Mouse (Mus musculus) brain, embryonic 14.5 days (tissue): ENCODE measurements around the gene Ifitm7.

Source experiments
- CTCF ChIP-seq: fragments of 200-500 bp; IDR thresholded peaks from 2 replicates; pipeline ENCODE4 v1.5.1; 2012; ENCODE audit warnings: inconsistent platforms, mild to moderate bottlenecking, moderate library complexity, borderline replicate concordance; ENCODE audit not compliant: insufficient read depth, insufficient read length; ENCODE audit errors: extremely low read depth
- POLR2A ChIP-seq: fragments of 200-500 bp; IDR thresholded peaks from 2 replicates; pipeline ENCODE4 v1.6.1; 2012; ENCODE audit warnings: mild to moderate bottlenecking, inconsistent platforms, borderline replicate concordance; ENCODE audit not compliant: poor library complexity, insufficient read depth, insufficient read length, severe bottlenecking; ENCODE audit errors: extremely low read depth

GRCm38 (mm10) chr16:13994502-13994901 is 7.8 kb upstream of the Ifitm7 start:
- no peak for TF ChIP-seq POLR2A
- TF ChIP-seq CTCF, result no peak
